Mouse (Mus musculus) midbrain, embryonic 13.5 days (tissue): ENCODE measurements at regions not wholly inside any gene's neighbourhood (a gene's known extent, or its start where the extent isn't known, plus 50 kb on each side); places are given as distances from the start of the nearest gene placed in this dataset.

ENCODE experiments used
- ATAC-seq: fragments of 200-750 bp; cut with Nextera tagmentation; 2 replicates; pipeline ENCODE4 v1.8.0; 2017; ENCODE audit warnings: mild to moderate bottlenecking, moderate TSS enrichment, moderate library complexity
- H3K27ac ChIP-seq: fragments of 300-500 bp; sonication (generic); 2 replicates; pipeline ENCODE4 v1.5.1; 2015; ENCODE audit warnings: inconsistent platforms, mild to moderate bottlenecking, moderate library complexity
- H3K27me3 ChIP-seq: fragments of 300-500 bp; sonication (generic); 2 replicates; pipeline ENCODE4 v1.6.1; 2015; ENCODE audit warnings: mild to moderate bottlenecking, inconsistent platforms
- H3K36me3 ChIP-seq: fragments of 300-500 bp; sonication (generic); 2 replicates; pipeline ENCODE4 v1.6.1; 2015; ENCODE audit warnings: mild to moderate bottlenecking, inconsistent platforms
- H3K4me1 ChIP-seq: fragments of 300-500 bp; sonication (generic); replicated peaks from 2 replicates; pipeline ENCODE4 v1.6.1; 2015; ENCODE audit warnings: inconsistent platforms
- H3K4me2 ChIP-seq: fragments of 300-500 bp; sonication (generic); replicated peaks from 2 replicates; pipeline ENCODE4 v1.6.1; 2015; ENCODE audit warnings: moderate library complexity, mild to moderate bottlenecking, inconsistent platforms
- H3K4me3 ChIP-seq: fragments of 300-500 bp; sonication (generic); replicated peaks from 2 replicates; pipeline ENCODE4 v1.5.1; 2015; ENCODE audit warnings: mild to moderate bottlenecking, inconsistent platforms
- H3K9ac ChIP-seq: fragments of 300-500 bp; sonication (generic); replicated peaks from 2 replicates; pipeline ENCODE4 v1.6.1; 2015; ENCODE audit warnings: mild to moderate bottlenecking, inconsistent platforms
- H3K9me3 ChIP-seq: fragments of 300-500 bp; sonication (generic); 2 replicates; pipeline ENCODE4 v1.6.1; 2016; ENCODE audit warnings: mild to moderate bottlenecking, inconsistent platforms
- WGBS: fragments of 180-500 bp; shearing (Covaris S2); methylation state at CpG from one replicate; pipeline ENCODE4 v1.1.7; 2015; 5-methylcytosine and 5-hydroxymethylcytosine counted together

GRCm38 (mm10) chr5:64609378-64610087 lies 193.7 kb upstream of the Klf3 start:
- 61% methylated on average over 3 of the region's 3 CpGs for WGBS
- Histone ChIP-seq H3K27me3 (no peaks in the 10 kb centered on the region), H3K4me3 (no peak overlapping the region), H3K4me1 (peaks cover 14% of the 10 kb centered on the region), H3K27ac (no peak overlapping the region), H3K9ac (no peak overlapping the region), H3K36me3 (no peaks in the 10 kb centered on the region), H3K4me2 (no peak overlapping the region), H3K9me3 (no peaks in the 10 kb centered on the region)
- no peak for ATAC-seq

- Histone ChIP-seq H3K9ac (0 out of 2 replicates have a peak overlapping the region, but pooled peaks have one; percentile 23), H3K27me3 (no peaks in the 10 kb centered on the region), H3K36me3 (no peaks in the 10 kb centered on the region), H3K9me3 (no peaks in the 10 kb centered on the region), H3K4me2 (no peak overlapping the region), H3K4me1 (peaks cover 14% of the 10 kb centered on the region), H3K27ac (no peak overlapping the region), H3K4me3 (no peak overlapping the region)
- no peak for ATAC-seq
- 9% methylated on average over 3 of the region's 3 CpGs for WGBS
These were observed 193.0 kb upstream of the Klf3 start for GRCm38 (mm10) chr5:64610146-64610545.

GRCm38 (mm10) chr5:64610562-64611405 lies 192.4 kb upstream of the Klf3 start:
- 0 out of 2 replicates have a peak overlapping the region, but pooled peaks have one; percentile 23 for H3K9ac ChIP-seq
- peak overlapping the region; percentile 5; the same call in 1 of the 2 replicates for H3K27ac ChIP-seq
- H3K9me3 ChIP-seq = no peaks in the 10 kb centered on the region
- H3K4me1 ChIP-seq = peaks cover 14% of the 10 kb centered on the region
- peak; percentile 91 for ATAC-seq
- H3K27me3 ChIP-seq = no peaks in the 10 kb centered on the region
- no peak overlapping the region; the same call in 1 of the 2 replicates for H3K4me2 ChIP-seq
- H3K4me3 ChIP-seq = no peak overlapping the region
- 7% methylated on average over 13 of the region's 13 CpGs for WGBS
- no peaks in the 10 kb centered on the region for H3K36me3 ChIP-seq

GRCm38 (mm10) chr5:64612017-64612416 lies 191.2 kb upstream of the Klf3 start:
- H3K36me3 ChIP-seq = no peaks in the 10 kb centered on the region
- no peaks in the 10 kb centered on the region for H3K27me3 ChIP-seq
- no peak overlapping the region for H3K9ac ChIP-seq
- H3K9me3 ChIP-seq = no peaks in the 10 kb centered on the region
- no peak for ATAC-seq
- H3K4me3 ChIP-seq = no peak overlapping the region
- peaks cover 16% of the 10 kb centered on the region for H3K4me1 ChIP-seq
- WGBS = 94% methylated on average over 7 of the region's 7 CpGs
- no peak overlapping the region for H3K4me2 ChIP-seq
- H3K27ac ChIP-seq = no peak overlapping the region

- WGBS = 98% methylated on average over 3 of the region's 3 CpGs
- Histone ChIP-seq H3K27ac (no peak overlapping the region), H3K27me3 (no peaks in the 10 kb centered on the region)
These were observed 189.5 kb upstream of the Klf3 start for GRCm38 (mm10) chr5:64613696-64614095.

GRCm38 (mm10) chr5:64618126-64618525 lies 185.1 kb upstream of the Klf3 start:
- 76% methylated on average over 5 of the region's 5 CpGs for WGBS
- Histone ChIP-seq H3K9ac (no peak overlapping the region), H3K9me3 (no peaks in the 10 kb centered on the region), H3K36me3 (no peaks in the 10 kb centered on the region), H3K27ac (no peak overlapping the region), H3K4me3 (no peak overlapping the region), H3K4me2 (no peak overlapping the region), H3K27me3 (no peaks in the 10 kb centered on the region), H3K4me1 (0 out of 2 replicates have a peak, but pooled peaks cover 3% of the 10 kb centered on the region)
- ATAC-seq = no peak

More at GRCm38 (mm10) chr5:64613696-64614095, 189.5 kb upstream of the Klf3 start:
- peaks cover 16% of the 10 kb centered on the region for H3K4me1 ChIP-seq
- no peak overlapping the region for H3K4me3 ChIP-seq
- no peaks in the 10 kb centered on the region for H3K9me3 ChIP-seq
- no peak for ATAC-seq
- H3K36me3 ChIP-seq = no peaks in the 10 kb centered on the region
- no peak overlapping the region for H3K9ac ChIP-seq
- no peak overlapping the region for H3K4me2 ChIP-seq

- 94% methylated on average over 5 of the region's 5 CpGs for WGBS
- H3K27me3 ChIP-seq = no peaks in the 10 kb centered on the region
- no peaks in the 10 kb centered on the region for H3K36me3 ChIP-seq
These were observed 183.4 kb upstream of the Klf3 start for GRCm38 (mm10) chr5:64619752-64620151.

GRCm38 (mm10) chr5:64620726-64621125 lies 182.5 kb upstream of the Klf3 start:
- Histone ChIP-seq H3K9ac (no peak overlapping the region), H3K4me3 (no peak overlapping the region), H3K27ac (no peak overlapping the region), H3K27me3 (no peaks in the 10 kb centered on the region), H3K4me1 (0 out of 2 replicates have a peak, but pooled peaks cover 5% of the 10 kb centered on the region), H3K36me3 (no peaks in the 10 kb centered on the region), H3K4me2 (no peak overlapping the region), H3K9me3 (no peaks in the 10 kb centered on the region)
- no peak for ATAC-seq
- 90% methylated on average over 5 of the region's 5 CpGs for WGBS

More at GRCm38 (mm10) chr5:64619752-64620151, 183.4 kb upstream of the Klf3 start:
- Histone ChIP-seq H3K4me1 (0 out of 2 replicates have a peak, but pooled peaks cover 5% of the 10 kb centered on the region), H3K9ac (no peak overlapping the region), H3K27ac (no peak overlapping the region), H3K9me3 (no peaks in the 10 kb centered on the region), H3K4me3 (no peak overlapping the region), H3K4me2 (no peak overlapping the region)
- no peak for ATAC-seq

- no peaks in the 10 kb centered on the region for H3K9me3 ChIP-seq
- H3K4me1 ChIP-seq = 0 out of 2 replicates have a peak, but pooled peaks cover 5% of the 10 kb centered on the region
- H3K4me3 ChIP-seq = no peak overlapping the region
- H3K4me2 ChIP-seq = no peak overlapping the region
- H3K27me3 ChIP-seq = no peaks in the 10 kb centered on the region
- H3K9ac ChIP-seq = no peak overlapping the region
- H3K27ac ChIP-seq = no peak overlapping the region
- no peaks in the 10 kb centered on the region for H3K36me3 ChIP-seq
- ATAC-seq = no peak
- 98% methylated on average over 1 of the region's 1 CpGs for WGBS
These were observed 181.8 kb upstream of the Klf3 start for GRCm38 (mm10) chr5:64621386-64621785.

- ATAC-seq = no peak
- no peak overlapping the region for H3K9ac ChIP-seq
- H3K4me2 ChIP-seq = no peak overlapping the region
- no peaks in the 10 kb centered on the region for H3K36me3 ChIP-seq
- no peaks in the 10 kb centered on the region for H3K27me3 ChIP-seq
- no peak overlapping the region for H3K27ac ChIP-seq
- 0 out of 2 replicates have a peak, but pooled peaks cover 2% of the 10 kb centered on the region for H3K4me1 ChIP-seq
- H3K9me3 ChIP-seq = no peaks in the 10 kb centered on the region
- WGBS = 51% methylated on average over 3 of the region's 3 CpGs
- no peak overlapping the region for H3K4me3 ChIP-seq
These were observed 179.5 kb upstream of the Klf3 start for GRCm38 (mm10) chr5:64623653-64624052.

- Histone ChIP-seq H3K4me1 (0 out of 2 replicates have a peak, but pooled peaks cover 2% of the 10 kb centered on the region), H3K27me3 (no peaks in the 10 kb centered on the region)
- WGBS = 80% methylated on average over 6 of the region's 6 CpGs
These were observed 179.0 kb upstream of the Klf3 start for GRCm38 (mm10) chr5:64624205-64624604.

GRCm38 (mm10) chr5:64625421-64625820 lies 177.8 kb upstream of the Klf3 start:
- H3K36me3 ChIP-seq = no peaks in the 10 kb centered on the region
- H3K27ac ChIP-seq = no peak overlapping the region
- no peak for ATAC-seq
- WGBS = 84% methylated on average over 4 of the region's 4 CpGs
- H3K27me3 ChIP-seq = no peaks in the 10 kb centered on the region
- no peak overlapping the region for H3K4me3 ChIP-seq
- 0 out of 2 replicates have a peak, but pooled peaks cover 2% of the 10 kb centered on the region for H3K4me1 ChIP-seq
- no peak overlapping the region for H3K9ac ChIP-seq
- H3K4me2 ChIP-seq = no peak overlapping the region
- H3K9me3 ChIP-seq = no peaks in the 10 kb centered on the region

More at GRCm38 (mm10) chr5:64624205-64624604, 179.0 kb upstream of the Klf3 start:
- no peak overlapping the region for H3K9ac ChIP-seq
- H3K36me3 ChIP-seq = no peaks in the 10 kb centered on the region
- H3K9me3 ChIP-seq = no peaks in the 10 kb centered on the region
- no peak overlapping the region for H3K4me2 ChIP-seq
- no peak overlapping the region for H3K4me3 ChIP-seq
- ATAC-seq = no peak
- no peak overlapping the region for H3K27ac ChIP-seq
